Mouse (Mus musculus) olfactory bulb, adult 2 months (tissue): Measurements from ENCODE around the gene Rptor.

Source experiments
- CTCF ChIP-seq: fragments of 200-500 bp; IDR thresholded peaks from 2 replicates; pipeline ENCODE4 v1.5.1; 2012; ENCODE audit warnings: low read depth, mild to moderate bottlenecking, low read length, moderate library complexity; ENCODE audit not compliant: insufficient read depth
- POLR2A ChIP-seq: fragments of 200-500 bp; IDR thresholded peaks from 2 replicates; pipeline ENCODE4 v1.6.1; 2012; ENCODE audit warnings: mild to moderate bottlenecking, low read depth, low read length, moderate library complexity; ENCODE audit not compliant: insufficient read depth

GRCm38 (mm10) chr11:119640491-119640890 is 37.8 kb downstream of the Rptor start:
- TF ChIP-seq CTCF (no peak), POLR2A (no peak)
